Mouse (Mus musculus) thymus, adult 2 months (tissue): ENCODE data around the gene Gli2. TPM values are rescaled to one million over a fixed set of nuclear protein-coding genes. Genes with fewer than 3 reads are reported as not detected.

ENCODE experiments used
- DNase-seq: peaks from one replicate; pipeline ENCODE4 v3.0.0; 2021
- H3K27ac ChIP-seq: fragments of 200-500 bp; 2 replicates; pipeline ENCODE4 v1.5.1; 2012; ENCODE audit warnings: low read length, control low read depth; ENCODE audit not compliant: control insufficient read depth, insufficient read depth
- H3K27me3 ChIP-seq: fragments of 200-500 bp; 2 replicates; pipeline ENCODE4 v1.6.1; 2012; ENCODE audit warnings: mild to moderate bottlenecking, low read length, moderate library complexity, mixed read lengths; ENCODE audit not compliant: control insufficient read depth, insufficient read depth
- H3K36me3 ChIP-seq: fragments of 200-500 bp; 2 replicates; pipeline ENCODE4 v1.6.1; 2012; ENCODE audit warnings: mild to moderate bottlenecking, low read length, moderate library complexity; ENCODE audit not compliant: control insufficient read depth, insufficient read depth
- H3K4me1 ChIP-seq: fragments of 200-500 bp; replicated peaks from 2 replicates; pipeline ENCODE4 v1.6.1; 2012; ENCODE audit warnings: low read length; ENCODE audit not compliant: control insufficient read depth, insufficient read depth
- H3K4me3 ChIP-seq: fragments of 200-500 bp; 2 replicates; pipeline ENCODE4 v1.5.1; 2012; ENCODE audit warnings: mild to moderate bottlenecking, low read length, control low read depth, moderate library complexity; ENCODE audit not compliant: control insufficient read depth, insufficient read depth
- CTCF ChIP-seq: fragments of 200-500 bp; IDR thresholded peaks from 2 replicates; pipeline ENCODE4 v1.5.1; 2012; ENCODE audit warnings: mild to moderate bottlenecking, control low read depth, low read length, moderate library complexity, borderline replicate concordance; ENCODE audit not compliant: control insufficient read depth, poor library complexity, insufficient read depth; ENCODE audit errors: extremely low read depth
- POLR2A ChIP-seq: fragments of 200-500 bp; IDR thresholded peaks from 2 replicates; pipeline ENCODE4 v1.6.1; 2012; ENCODE audit warnings: mild to moderate bottlenecking, low read length, control low read depth, moderate library complexity; ENCODE audit not compliant: control insufficient read depth, poor library complexity, insufficient read depth; ENCODE audit errors: extremely low read depth
- WGBS: fragments of 180-500 bp; shearing (Covaris S2); methylation state at CpG from one replicate; pipeline ENCODE4 v1.1.7; 2018; 5-methylcytosine and 5-hydroxymethylcytosine counted together
- polyA plus RNA-seq: library from polyadenylated mRNA; depleted of rRNA; stranded (reverse); fragments of >200 nt; gene quantifications from 2 replicates; pipeline ENCODE4 v1.2.3, GENCODE M21; 2012

Gene Gli2
- polyA plus RNA-seq, 1 experiment = 2.4 TPM

DNA sequence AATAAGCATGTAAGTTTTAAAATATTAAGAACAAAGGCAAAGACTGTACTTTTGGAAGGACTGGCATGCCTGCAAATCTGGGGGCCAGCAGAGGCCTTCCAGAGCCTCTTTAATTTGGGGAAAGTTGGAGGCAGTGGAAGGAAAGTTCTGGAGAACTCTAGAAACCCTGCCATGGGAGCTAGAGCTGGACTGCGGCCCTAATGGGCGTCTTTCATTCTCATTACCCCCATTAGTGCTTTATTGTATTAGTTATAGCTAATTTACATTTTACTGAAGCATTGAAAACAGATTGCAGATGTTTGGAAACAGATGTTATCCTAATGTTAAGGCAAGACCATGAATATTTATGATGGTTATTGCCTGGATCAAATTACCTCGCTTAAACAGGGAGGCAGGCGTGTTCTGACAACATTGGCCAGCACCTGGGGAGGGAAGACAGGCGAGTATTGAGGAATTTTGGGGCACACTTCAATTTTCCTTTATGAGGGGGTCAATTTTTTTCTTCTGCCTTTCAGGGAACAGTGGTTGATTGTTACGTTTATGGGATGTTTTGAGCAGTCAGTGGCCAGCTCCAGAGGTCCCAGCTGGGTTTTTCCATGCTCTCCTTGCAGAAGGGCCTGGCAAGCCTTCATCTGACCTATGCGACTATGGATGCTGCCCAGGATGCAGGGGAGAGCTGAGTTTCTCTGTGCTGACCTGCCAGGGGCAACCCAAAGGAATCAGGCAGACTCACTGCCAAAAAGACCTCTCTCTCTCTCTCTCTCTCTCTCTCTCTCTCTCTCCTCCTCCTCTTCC, 253.9 kb downstream of the Gli2 start:
- DNase-seq = no peak
- Histone ChIP-seq H3K27ac (no peak overlapping the region), H3K36me3 (no peaks in the 10 kb centered on the region), H3K4me3 (no peak overlapping the region), H3K27me3 (no peaks in the 10 kb centered on the region), H3K4me1 (no peaks in the 10 kb centered on the region)
- TF ChIP-seq CTCF = no peak
- no peak for TF ChIP-seq POLR2A
- WGBS = 90% methylated on average over 7 of the region's 7 CpGs

- TF ChIP-seq CTCF (no peak), POLR2A (no peak)
- Histone ChIP-seq H3K27ac (no peak overlapping the region), H3K27me3 (no peaks in the 10 kb centered on the region), H3K4me3 (no peak overlapping the region), H3K4me1 (no peaks in the 10 kb centered on the region), H3K36me3 (no peaks in the 10 kb centered on the region)
- DNase-seq = no peak
- WGBS = 85% methylated on average over 18 of the region's 18 CpGs
Measured at GRCm38 (mm10) chr1:118795415-118796167, 257.8 kb downstream of the Gli2 start.

- H3K4me3 ChIP-seq = no peak overlapping the region
- H3K4me1 ChIP-seq = no peaks in the 10 kb centered on the region
- 96% methylated on average over 2 of the region's 2 CpGs for WGBS
- H3K27ac ChIP-seq = no peak overlapping the region
- H3K36me3 ChIP-seq = no peaks in the 10 kb centered on the region
- no peaks in the 10 kb centered on the region for H3K27me3 ChIP-seq
- no peak for DNase-seq
- no peak for TF ChIP-seq CTCF
- TF ChIP-seq POLR2A = no peak
Measured at GRCm38 (mm10) chr1:118789871-118790270, 263.5 kb downstream of the Gli2 start.

GRCm38 (mm10) chr1:118789468-118789867, 264.0 kb downstream of the Gli2 start:
- no peak overlapping the region for H3K27ac ChIP-seq
- no peak for DNase-seq
- no peaks in the 10 kb centered on the region for H3K4me1 ChIP-seq
- H3K36me3 ChIP-seq = no peaks in the 10 kb centered on the region
- 90% methylated on average over 3 of the region's 3 CpGs for WGBS
- TF ChIP-seq POLR2A (no peak), CTCF (no peak)
- no peak overlapping the region for H3K4me3 ChIP-seq
- H3K27me3 ChIP-seq = no peaks in the 10 kb centered on the region

- no peak overlapping the region for H3K27ac ChIP-seq
- TF ChIP-seq CTCF = no peak
- no peak for TF ChIP-seq POLR2A
- no peaks in the 10 kb centered on the region for H3K4me1 ChIP-seq
- H3K36me3 ChIP-seq = no peaks in the 10 kb centered on the region
- no peaks in the 10 kb centered on the region for H3K27me3 ChIP-seq
- H3K4me3 ChIP-seq = no peak overlapping the region
- no peak for DNase-seq
- 42% methylated on average over 5 of the region's 5 CpGs for WGBS
Measured at GRCm38 (mm10) chr1:118788813-118789212, 264.6 kb downstream of the Gli2 start.

GRCm38 (mm10) chr1:118787486-118787885, 265.9 kb downstream of the Gli2 start:
- no peak for TF ChIP-seq POLR2A
- no peak for TF ChIP-seq CTCF
- no peak overlapping the region for H3K27ac ChIP-seq
- 30% methylated on average over 3 of the region's 3 CpGs for WGBS
- no peak overlapping the region for H3K4me3 ChIP-seq
- no peaks in the 10 kb centered on the region for H3K27me3 ChIP-seq
- no peak for DNase-seq
- no peaks in the 10 kb centered on the region for H3K4me1 ChIP-seq
- H3K36me3 ChIP-seq = no peaks in the 10 kb centered on the region
